Mouse (Mus musculus) myocyte (in vitro differentiated cells): Measurements from ENCODE around the gene Fam222a. TPM values are rescaled to one million over a fixed set of nuclear protein-coding genes. Genes with fewer than 3 reads are reported as not detected.

Experiments used
- H3K27me3 ChIP-seq: one replicate; pipeline ENCODE4 v1.6.1; 2011; ENCODE audit not compliant: control insufficient read depth, insufficient read depth, insufficient read length
- H3K36me3 ChIP-seq: one replicate; pipeline ENCODE4 v1.6.1; 2011; ENCODE audit not compliant: control insufficient read depth, insufficient read depth
- H3K4me2 ChIP-seq: one replicate; pipeline ENCODE4 v1.6.1; 2011; ENCODE audit warnings: low read depth, control low read depth
- H3K4me3 ChIP-seq: one replicate; pipeline ENCODE4 v1.5.1; 2011; ENCODE audit warnings: mild to moderate bottlenecking, control low read depth, moderate library complexity
- H3K79me2 ChIP-seq: one replicate; pipeline ENCODE4 v1.6.1; 2011; ENCODE audit not compliant: control insufficient read depth, insufficient read depth
- H3ac ChIP-seq: one replicate; pipeline ENCODE4 v1.6.1; 2011; ENCODE audit not compliant: control insufficient read depth, insufficient read length
- CEBPB ChIP-seq: IDR thresholded peaks from 2 replicates; pipeline ENCODE4 v1.6.1; 2011; ENCODE audit warnings: mild to moderate bottlenecking, moderate library complexity; ENCODE audit not compliant: poor library complexity, insufficient read depth, severe bottlenecking
- E2F4 ChIP-seq: IDR thresholded peaks from one replicate; pipeline ENCODE4 v1.6.1; 2011; ENCODE audit warnings: mild to moderate bottlenecking, control low read depth, moderate library complexity; ENCODE audit not compliant: insufficient read depth
- MAX ChIP-seq: IDR thresholded peaks from one replicate; pipeline ENCODE4 v1.6.1; 2011; ENCODE audit warnings: low read depth, mild to moderate bottlenecking, control low read depth
- MYOD1 ChIP-seq, 3 experiments: IDR thresholded peaks; one replicate each; pipeline ENCODE4 v1.6.1; 2011; ENCODE audit warnings: control low read depth in 2 of 3, low read depth in 2 of 3, mild to moderate bottlenecking in 2 of 3, moderate library complexity in 1 of 3; ENCODE audit not compliant: insufficient read length in 2 of 3, control insufficient read depth in 1 of 3
- MYOG ChIP-seq, 3 experiments: IDR thresholded peaks; one replicate each; pipeline ENCODE4 v1.6.1; 2011; ENCODE audit warnings: control low read depth in 2 of 3, low read depth in 2 of 3, mild to moderate bottlenecking in 2 of 3; ENCODE audit not compliant: insufficient read length in 2 of 3, control insufficient read depth in 1 of 3, insufficient read depth in 1 of 3
- POLR2A ChIP-seq: IDR thresholded peaks from one replicate; pipeline ENCODE4 v1.6.1; 2011; ENCODE audit warnings: low read depth, mild to moderate bottlenecking, control low read depth, moderate library complexity; ENCODE audit not compliant: insufficient read length
- POLR2AphosphoS2 ChIP-seq: IDR thresholded peaks from one replicate; pipeline ENCODE4 v1.6.1; 2011; ENCODE audit warnings: low read depth, control low read depth; ENCODE audit not compliant: insufficient read length
- REST ChIP-seq: IDR thresholded peaks from one replicate; pipeline ENCODE4 v1.6.1; 2011; ENCODE audit warnings: mild to moderate bottlenecking, control low read depth, moderate library complexity; ENCODE audit not compliant: insufficient read depth, insufficient read length
- SRF ChIP-seq: IDR thresholded peaks from one replicate; pipeline ENCODE4 v1.6.1; 2011; ENCODE audit warnings: low read depth; ENCODE audit not compliant: control insufficient read depth, insufficient read length
- TCF12 ChIP-seq: IDR thresholded peaks from one replicate; pipeline ENCODE4 v1.6.1; 2011; ENCODE audit warnings: mild to moderate bottlenecking, control low read depth; ENCODE audit not compliant: poor library complexity, insufficient read depth, severe bottlenecking
- TCF3 ChIP-seq: IDR thresholded peaks from one replicate; pipeline ENCODE4 v1.6.1; 2011; ENCODE audit warnings: low read depth, control low read depth; ENCODE audit not compliant: insufficient read length
- USF1 ChIP-seq: IDR thresholded peaks from one replicate; pipeline ENCODE4 v1.6.1; 2011; ENCODE audit warnings: low read depth, mild to moderate bottlenecking, control low read depth, moderate library complexity
- polyA plus RNA-seq: library from polyadenylated mRNA; unstranded; fragments of >200 nt; fragmentation: generic; extraction: Trizol; gene quantifications from one replicate; pipeline ENCODE4 v1.2.1, GENCODE M21; 2012; ENCODE audit warnings: missing spikeins

Fam222a gene
- polyA plus RNA-seq, 1 experiment: 0.02 TPM

DNA sequence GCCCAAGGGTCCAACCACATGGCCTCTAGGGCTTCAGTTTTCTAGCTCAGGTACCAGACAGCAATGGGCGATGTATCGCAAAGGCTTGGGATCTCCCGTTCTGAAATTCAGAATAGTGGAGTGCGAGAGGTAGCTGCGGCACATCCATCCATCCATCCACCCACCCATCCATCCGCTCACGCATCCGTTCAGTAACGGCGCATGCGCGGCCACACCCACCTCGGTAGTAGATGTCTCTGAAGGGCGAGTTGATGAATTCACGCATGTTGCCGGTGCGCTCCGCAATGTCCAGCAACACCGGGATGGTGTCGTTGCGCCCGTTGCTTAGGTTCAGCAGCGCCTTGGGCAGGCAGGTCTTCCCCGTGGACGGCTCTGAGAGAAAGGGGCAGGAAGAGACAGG is 68.3 kb downstream of the Fam222a start:
- H3K4me2 ChIP-seq: no peak overlapping the region
- no peaks in the 10 kb centered on the region for H3K36me3 ChIP-seq
- H3K79me2 ChIP-seq: no peaks in the 10 kb centered on the region
- no peak overlapping the region for H3K4me3 ChIP-seq
- TF ChIP-seq SRF (no peak), REST (no peak), POLR2A (no peak), USF1 (no peak), TCF3 (no peak), MYOG (IDR thresholded peaks at IDR 0.05; ENCODE audit: control insufficient read depth in 1 of 3, insufficient read depth in 1 of 3, insufficient read length in 2 of 3, low read depth in 2 of 3) (no peak), CEBPB (no peak), POLR2AphosphoS2 (no peak), TCF12 (no peak), MAX (no peak), MYOD1 (IDR thresholded peaks at IDR 0.05; ENCODE audit: control insufficient read depth in 1 of 3, insufficient read length in 2 of 3, low read depth in 2 of 3) (no peak), E2F4 (no peak)
- no peak overlapping the region for H3ac ChIP-seq
- H3K27me3 ChIP-seq: peaks cover 17% of the 10 kb centered on the region

DNA sequence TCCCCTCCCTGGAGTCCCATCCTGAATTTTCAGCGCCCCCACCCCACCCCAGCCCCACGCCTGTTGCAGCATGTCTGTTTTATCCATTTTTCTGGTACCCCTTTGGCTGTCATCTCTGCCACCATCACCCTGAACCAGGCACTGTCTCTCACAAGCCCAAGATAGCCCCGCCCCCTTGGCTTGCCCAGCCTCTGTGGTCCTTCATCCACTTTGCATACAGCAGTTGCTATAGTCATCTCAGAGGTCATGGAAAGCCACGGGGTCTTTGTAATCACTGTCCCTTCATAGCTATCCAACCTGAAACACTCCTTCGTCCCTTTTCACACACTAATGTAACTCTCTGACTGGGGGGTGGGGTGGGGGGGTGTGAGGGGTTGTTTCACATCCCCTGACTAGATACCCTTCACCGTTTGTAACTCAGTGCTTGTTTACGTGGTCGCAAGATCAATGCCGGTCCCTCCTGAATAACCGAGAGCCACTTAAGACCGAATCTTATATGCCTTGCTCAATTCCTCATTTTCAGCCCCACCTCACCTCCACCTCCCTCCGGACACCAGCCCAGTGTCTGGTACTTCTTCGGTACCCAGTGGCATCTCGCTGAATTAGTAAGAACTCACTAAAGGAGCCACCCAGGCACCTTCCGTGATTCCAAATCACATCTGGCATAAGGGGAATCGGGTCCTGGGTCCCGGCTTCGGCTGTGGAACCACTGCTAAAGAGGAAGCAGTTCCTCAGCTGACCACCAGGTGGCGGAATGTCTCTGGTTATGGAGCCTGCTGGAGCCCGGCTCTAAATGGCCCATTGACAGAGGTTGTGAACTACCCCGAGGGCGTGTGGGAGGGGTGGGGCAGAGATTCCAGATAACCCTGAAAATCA is 71.2 kb downstream of the Fam222a start:
- peaks cover 17% of the 10 kb centered on the region for H3K27me3 ChIP-seq
- H3ac ChIP-seq: no peak overlapping the region
- no peaks in the 10 kb centered on the region for H3K79me2 ChIP-seq
- H3K4me3 ChIP-seq: no peak overlapping the region
- TF ChIP-seq MYOG (IDR thresholded peaks at IDR 0.05; ENCODE audit: control insufficient read depth in 1 of 3, insufficient read depth in 1 of 3, insufficient read length in 2 of 3, low read depth in 2 of 3) (no peak), REST (no peak), MAX (no peak), TCF3 (no peak), MYOD1 (IDR thresholded peaks at IDR 0.05; ENCODE audit: control insufficient read depth in 1 of 3, insufficient read length in 2 of 3, low read depth in 2 of 3) (no peak), POLR2AphosphoS2 (no peak), TCF12 (no peak), E2F4 (no peak), SRF (no peak), USF1 (no peak), POLR2A (no peak), CEBPB (no peak)
- H3K36me3 ChIP-seq: no peaks in the 10 kb centered on the region
- H3K4me2 ChIP-seq: peak overlapping the region; percentile 66

DNA sequence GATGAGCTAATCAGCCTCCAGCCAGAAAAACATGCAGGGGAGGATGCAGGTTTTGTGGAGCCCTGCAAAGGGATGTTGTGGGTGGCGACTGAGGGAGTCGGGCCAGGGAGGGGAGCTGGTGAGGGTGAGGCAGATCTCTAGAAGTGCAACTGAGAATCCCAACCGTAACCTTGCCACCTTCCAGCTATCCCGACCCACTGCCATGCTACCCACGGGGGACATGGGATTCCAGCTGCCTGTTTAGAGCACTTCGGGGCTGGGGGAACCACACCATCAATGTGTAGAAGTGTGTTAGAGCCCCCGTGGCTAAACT is 71.8 kb downstream of the Fam222a start:
- TF ChIP-seq E2F4 (no peak), TCF12 (no peak), POLR2A (no peak), USF1 (no peak), POLR2AphosphoS2 (no peak), MYOG (IDR thresholded peaks at IDR 0.05; ENCODE audit: control insufficient read depth in 1 of 3, insufficient read depth in 1 of 3, insufficient read length in 2 of 3, low read depth in 2 of 3) (no peak), MYOD1 (IDR thresholded peaks at IDR 0.05; ENCODE audit: control insufficient read depth in 1 of 3, insufficient read length in 2 of 3, low read depth in 2 of 3) (no peak)
- H3K36me3 ChIP-seq: no peaks in the 10 kb centered on the region
- no peak overlapping the region for H3K4me3 ChIP-seq
- H3K4me2 ChIP-seq: peak overlapping the region; percentile 66
- H3ac ChIP-seq: no peak overlapping the region
- H3K79me2 ChIP-seq: no peaks in the 10 kb centered on the region
- peaks cover 12% of the 10 kb centered on the region for H3K27me3 ChIP-seq

DNA sequence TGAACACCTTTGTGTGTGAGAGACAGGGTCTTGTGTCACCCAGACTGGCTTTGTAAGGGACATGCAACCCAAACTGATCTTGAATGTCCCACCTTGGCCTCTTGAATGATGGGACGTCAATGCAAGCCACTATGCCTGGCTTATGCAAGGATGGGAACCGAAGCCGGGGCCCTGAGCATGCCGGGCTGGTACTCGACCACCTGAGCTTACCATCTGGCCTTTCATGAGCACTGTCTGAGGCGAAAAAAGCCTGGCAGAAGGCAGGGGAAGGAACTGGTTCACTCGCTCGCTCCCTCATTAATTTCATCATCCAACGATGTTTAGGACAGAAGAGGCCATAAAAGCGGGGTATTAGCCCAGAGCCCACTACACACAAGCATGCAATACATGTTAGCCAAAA is 73.0 kb downstream of the Fam222a start:
- Histone ChIP-seq H3K4me2 (no peak overlapping the region), H3K79me2 (no peaks in the 10 kb centered on the region), H3ac (no peak overlapping the region), H3K27me3 (peaks cover 12% of the 10 kb centered on the region), H3K36me3 (no peaks in the 10 kb centered on the region), H3K4me3 (no peak overlapping the region)
- no peak for TF ChIP-seq SRF
- TF ChIP-seq TCF12: no peak
- TF ChIP-seq TCF3: no peak
- TF ChIP-seq REST: no peak

DNA sequence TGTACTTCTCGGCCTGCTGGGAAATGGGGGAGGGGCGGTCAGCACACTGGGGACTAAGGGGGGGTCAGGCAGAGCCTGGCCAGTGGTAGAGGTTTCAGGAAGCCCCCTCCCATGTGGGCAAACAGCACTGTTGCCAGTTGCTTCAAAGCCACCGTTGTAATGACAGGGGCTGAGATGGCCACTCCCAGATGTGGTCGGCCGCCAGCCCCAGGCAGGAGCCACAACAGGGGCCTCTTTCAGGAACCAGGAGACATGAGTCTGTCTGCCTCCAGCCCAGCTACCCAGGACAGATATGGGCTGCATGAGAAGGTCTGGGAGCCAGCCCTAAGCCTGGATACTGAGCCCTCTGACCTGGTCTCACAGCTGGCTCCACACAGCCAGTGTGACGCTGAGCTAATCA is 77.1 kb downstream of the Fam222a start:
- no peak for TF ChIP-seq TCF3
- TF ChIP-seq POLR2A: no peak
- TF ChIP-seq SRF: no peak
- no peak for TF ChIP-seq MYOG (IDR thresholded peaks at IDR 0.05; ENCODE audit: control insufficient read depth in 1 of 3, insufficient read depth in 1 of 3, insufficient read length in 2 of 3, low read depth in 2 of 3)
- no peak for TF ChIP-seq TCF12
- TF ChIP-seq MAX: no peak
- Histone ChIP-seq H3K4me2 (no peak overlapping the region), H3K27me3 (no peaks in the 10 kb centered on the region), H3K79me2 (no peaks in the 10 kb centered on the region), H3K36me3 (no peaks in the 10 kb centered on the region), H3ac (no peak overlapping the region), H3K4me3 (no peak overlapping the region)
